Mouse (Mus musculus) heart, embryonic 15.5 days (tissue): Measurements from ENCODE around the gene Adra1b. TPM values are rescaled to one million over a fixed set of nuclear protein-coding genes. Genes with fewer than 3 reads are reported as not detected.

Experiments used
- ATAC-seq: fragments of 200-750 bp; cut with Nextera tagmentation; replicated peaks from 2 replicates; pipeline ENCODE4 v1.8.0; 2017; ENCODE audit warnings: low read depth, moderate TSS enrichment; ENCODE audit not compliant: insufficient number of reproducible peaks, insufficient read depth, low FRiP score
- H3K27ac ChIP-seq: fragments of 300-500 bp; sonication (generic); 2 replicates; pipeline ENCODE4 v1.5.1; 2015; ENCODE audit warnings: mild to moderate bottlenecking, inconsistent platforms
- H3K27me3 ChIP-seq: fragments of 300-500 bp; sonication (generic); 2 replicates; pipeline ENCODE4 v1.6.1; 2015; ENCODE audit warnings: inconsistent platforms
- H3K36me3 ChIP-seq: fragments of 300-500 bp; sonication (generic); 2 replicates; pipeline ENCODE4 v1.6.1; 2015; ENCODE audit warnings: mild to moderate bottlenecking, inconsistent platforms
- H3K4me1 ChIP-seq: fragments of 300-500 bp; sonication (generic); replicated peaks from 2 replicates; pipeline ENCODE4 v1.6.1; 2015; ENCODE audit warnings: inconsistent platforms
- H3K4me2 ChIP-seq: fragments of 300-500 bp; sonication (generic); 2 replicates; pipeline ENCODE4 v1.6.1; 2015; ENCODE audit warnings: inconsistent platforms, mild to moderate bottlenecking, moderate library complexity
- H3K4me3 ChIP-seq: fragments of 300-500 bp; sonication (generic); 2 replicates; pipeline ENCODE4 v1.5.1; 2015; ENCODE audit warnings: mild to moderate bottlenecking, inconsistent platforms
- H3K9ac ChIP-seq: fragments of 300-500 bp; sonication (generic); 2 replicates; pipeline ENCODE4 v1.6.1; 2015; ENCODE audit warnings: mild to moderate bottlenecking, inconsistent platforms
- H3K9me3 ChIP-seq: fragments of 300-500 bp; sonication (generic); replicated peaks from 2 replicates; pipeline ENCODE4 v1.6.1; 2016; ENCODE audit warnings: inconsistent platforms
- WGBS: fragments of 180-500 bp; shearing (Covaris S2); methylation state at CpG from one replicate; pipeline ENCODE4 v1.1.7; 2015; ENCODE audit warnings: mixed read lengths; 5-methylcytosine and 5-hydroxymethylcytosine counted together
- polyA plus RNA-seq: library from polyadenylated mRNA; unstranded; fragments of >200 nt; fragmentation: Nextera tagmentation; extraction: Ambion mirVana; gene quantifications from 2 replicates; pipeline ENCODE4 v1.2.1, GENCODE M21; 2015

Gene Adra1b
- polyA plus RNA-seq, 1 experiment from 2014 or later: 6.5 TPM

DNA sequence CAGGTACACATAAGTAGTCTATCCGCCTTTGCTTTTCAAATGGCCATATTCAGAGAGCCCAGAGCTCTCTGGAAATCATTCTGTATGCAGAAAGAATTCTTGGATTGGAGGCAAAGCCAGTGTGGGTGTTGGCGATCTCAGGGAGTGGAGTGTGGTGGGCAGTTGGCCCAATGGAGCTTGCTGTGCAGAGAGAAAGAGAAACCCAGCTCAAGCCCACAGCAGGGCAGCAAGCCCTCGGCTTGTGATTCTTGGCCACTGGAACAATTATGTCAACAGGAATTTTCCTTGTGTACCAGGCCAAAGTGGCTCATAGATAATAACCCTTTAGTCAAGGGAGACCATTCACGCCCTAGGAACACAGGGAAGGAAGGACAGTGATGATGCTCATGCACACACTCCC lies 53.0 kb downstream of the Adra1b start:
- ATAC-seq: no peak
- H3K4me2 ChIP-seq: no peak overlapping the region
- H3K9me3 ChIP-seq: no peaks in the 10 kb centered on the region
- no peak overlapping the region for H3K4me3 ChIP-seq
- H3K36me3 ChIP-seq: no peaks in the 10 kb centered on the region
- H3K4me1 ChIP-seq: no peaks in the 10 kb centered on the region
- no peaks in the 10 kb centered on the region for H3K27me3 ChIP-seq
- H3K9ac ChIP-seq: no peak overlapping the region
- no peak overlapping the region for H3K27ac ChIP-seq
- 67% methylated on average over 4 of the region's 4 CpGs for WGBS

DNA sequence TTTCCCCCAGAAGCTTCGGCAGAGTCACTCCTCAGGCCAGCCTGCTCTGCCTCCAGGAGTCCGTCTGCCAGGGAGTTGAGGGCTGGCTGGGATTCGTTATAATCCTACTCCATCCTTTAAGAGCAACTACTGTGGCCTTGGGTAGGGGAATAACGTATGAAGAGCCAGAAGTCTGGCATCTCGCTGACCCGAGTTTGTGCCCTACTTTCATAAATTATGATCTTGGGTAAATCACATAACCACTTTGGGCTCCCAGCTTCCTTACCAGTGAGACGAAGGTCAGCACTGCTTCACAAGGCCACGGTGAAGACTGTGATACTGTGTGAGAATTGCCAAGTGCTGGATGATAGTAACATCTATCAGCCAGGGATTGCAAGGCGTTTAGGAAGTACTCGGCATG lies 59.4 kb downstream of the Adra1b start:
- 66% methylated on average over 10 of the region's 10 CpGs for WGBS
- H3K9me3 ChIP-seq: no peaks in the 10 kb centered on the region
- peaks cover 4% of the 10 kb centered on the region; the same call in 1 of the 2 replicates for H3K4me1 ChIP-seq
- H3K4me3 ChIP-seq: no peak overlapping the region
- no peak for ATAC-seq
- H3K4me2 ChIP-seq: no peak overlapping the region
- no peak overlapping the region for H3K9ac ChIP-seq
- no peak overlapping the region for H3K27ac ChIP-seq
- peaks cover under 1% of the 10 kb centered on the region; the same call in 1 of the 2 replicates for H3K27me3 ChIP-seq
- no peaks in the 10 kb centered on the region for H3K36me3 ChIP-seq

DNA sequence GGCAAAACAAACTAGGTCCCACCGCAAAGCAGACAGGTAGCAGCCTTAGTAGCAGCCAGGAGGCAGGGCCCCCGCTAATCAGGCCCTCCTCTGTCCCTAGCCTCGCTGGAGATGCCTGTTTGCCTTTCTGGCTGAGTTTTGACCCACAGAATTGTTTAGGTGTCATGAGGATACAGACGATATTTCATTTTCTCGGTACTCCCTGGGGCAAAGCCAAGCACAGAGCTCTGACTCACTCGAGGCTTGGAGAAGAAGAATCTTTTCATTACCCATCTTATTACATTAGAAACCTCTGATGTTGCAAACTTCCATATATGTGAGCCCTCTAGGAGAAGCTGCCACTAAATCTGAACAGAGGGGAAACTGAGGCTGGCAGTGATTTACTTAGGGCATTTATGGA lies 60.5 kb downstream of the Adra1b start:
- ATAC-seq: no peak

DNA sequence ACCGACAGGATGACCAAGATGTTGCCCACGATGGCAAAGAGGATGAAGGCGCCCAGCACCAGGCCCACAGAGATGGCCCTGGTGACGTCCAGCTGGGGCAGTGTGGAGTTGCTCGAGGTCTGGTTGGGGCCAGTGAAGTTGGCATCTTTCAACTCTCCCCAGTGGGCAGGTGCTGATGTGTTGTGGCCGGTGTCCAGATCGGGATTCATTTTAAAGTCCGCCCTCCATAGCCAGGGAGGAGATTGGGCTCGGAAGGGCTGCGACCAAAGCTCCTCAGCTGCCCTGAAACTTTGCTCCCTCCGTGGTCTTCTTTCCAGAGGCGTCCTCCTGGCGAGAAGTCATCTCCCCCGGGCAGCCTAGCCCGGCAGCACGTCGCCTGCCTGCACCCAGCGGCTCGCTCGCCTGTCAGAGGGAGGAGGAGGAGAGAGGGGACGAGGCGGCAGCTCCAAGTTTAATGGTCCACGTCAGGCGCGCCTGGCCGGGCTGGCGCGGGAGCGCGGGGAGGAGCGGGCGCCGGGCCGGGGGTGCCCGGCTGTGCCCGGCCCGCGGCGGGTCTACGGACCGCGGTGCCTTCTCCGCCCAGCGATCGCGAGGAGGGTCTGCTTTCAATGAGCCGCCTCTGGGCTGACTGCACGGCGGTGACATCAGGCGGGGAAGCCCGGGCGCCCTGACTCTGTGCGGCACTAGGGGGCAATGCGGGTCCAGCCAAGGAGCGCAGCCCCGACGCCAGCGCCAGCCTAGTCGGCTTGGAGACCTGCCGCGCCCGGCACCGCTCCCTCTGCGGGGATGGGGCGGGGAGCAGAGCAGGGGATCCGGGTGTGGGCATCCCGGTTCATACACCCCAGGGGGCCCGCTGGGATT lies 64.9 kb downstream of the Adra1b start:
- H3K36me3 ChIP-seq: no peaks in the 10 kb centered on the region
- peak overlapping the region; percentile 90 for H3K4me2 ChIP-seq
- peak overlapping the region; percentile 80 for H3K4me3 ChIP-seq
- H3K9me3 ChIP-seq: no peaks in the 10 kb centered on the region
- H3K27ac ChIP-seq: peak overlapping the region; percentile 85
- peak; percentile 91 for ATAC-seq
- H3K9ac ChIP-seq: peak overlapping the region; percentile 79
- peaks cover 17% of the 10 kb centered on the region; the same call in 1 of the 2 replicates for H3K27me3 ChIP-seq
- WGBS: 5% methylated on average over 65 of the region's 68 CpGs
- peaks cover 21% of the 10 kb centered on the region; the same call in 1 of the 2 replicates for H3K4me1 ChIP-seq

More for the DNA sequence above, 60.5 kb downstream of the Adra1b start:
- Histone ChIP-seq H3K9me3 (no peaks in the 10 kb centered on the region), H3K4me1 (peaks cover 11% of the 10 kb centered on the region; the same call in 1 of the 2 replicates), H3K27me3 (peaks cover 9% of the 10 kb centered on the region; the same call in 1 of the 2 replicates), H3K9ac (no peak overlapping the region), H3K36me3 (no peaks in the 10 kb centered on the region), H3K4me3 (no peak overlapping the region), H3K27ac (no peak overlapping the region), H3K4me2 (no peak overlapping the region)
- WGBS: 65% methylated on average over 6 of the region's 6 CpGs

DNA sequence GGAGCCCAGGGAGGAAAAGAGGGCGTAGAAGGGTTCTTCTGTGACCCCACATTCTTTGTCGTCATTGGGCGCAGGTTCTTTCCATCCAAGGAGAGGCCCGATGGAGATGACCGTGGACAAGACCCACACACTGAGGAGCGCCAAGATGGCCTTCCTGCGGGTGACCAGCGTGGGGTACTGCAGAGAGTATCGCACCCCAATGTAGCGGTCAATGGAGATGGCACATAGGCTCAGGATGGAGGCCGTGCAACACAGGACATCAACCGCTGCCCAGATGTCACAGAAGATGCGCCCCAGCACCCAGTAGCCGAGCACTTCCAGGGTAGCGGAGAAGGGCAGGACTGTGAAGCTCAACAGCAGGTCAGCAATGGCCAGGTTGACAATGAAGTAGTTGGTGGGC lies 65.6 kb downstream of the Adra1b start:
- H3K9me3 ChIP-seq: no peaks in the 10 kb centered on the region
- H3K27me3 ChIP-seq: peaks cover 17% of the 10 kb centered on the region; the same call in 1 of the 2 replicates
- 91% methylated on average over 15 of the region's 15 CpGs for WGBS
- H3K36me3 ChIP-seq: no peaks in the 10 kb centered on the region
- ATAC-seq: no peak
- H3K27ac ChIP-seq: no peak overlapping the region
- no peak overlapping the region; the same call in 1 of the 2 replicates for H3K9ac ChIP-seq
- H3K4me2 ChIP-seq: peak overlapping the region; percentile 90
- H3K4me3 ChIP-seq: peak overlapping the region; percentile 80
- H3K4me1 ChIP-seq: peaks cover 21% of the 10 kb centered on the region; the same call in 1 of the 2 replicates

DNA sequence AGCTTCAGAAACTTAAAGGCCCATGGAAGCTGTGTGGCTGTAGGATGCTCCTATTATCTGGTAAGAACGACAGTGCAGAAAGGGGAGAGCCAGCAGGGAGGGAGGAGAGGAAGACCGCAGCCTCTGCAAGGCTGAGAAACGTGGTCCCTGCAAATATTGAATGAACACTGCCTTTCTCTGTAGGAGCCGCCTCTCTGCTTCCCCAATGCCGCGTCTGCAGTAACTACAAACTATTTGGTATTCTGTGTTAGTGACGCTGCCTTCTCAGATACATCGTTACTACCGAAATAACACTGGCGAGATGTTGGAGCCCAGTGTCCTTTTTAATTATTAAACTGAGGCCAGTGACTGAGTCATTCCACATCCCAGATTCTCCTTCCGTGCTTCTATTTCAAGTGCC lies 66.5 kb downstream of the Adra1b start:
- peak overlapping the region; percentile 80 for H3K4me3 ChIP-seq
- H3K4me1 ChIP-seq: peaks cover 21% of the 10 kb centered on the region; the same call in 1 of the 2 replicates
- no peaks in the 10 kb centered on the region for H3K9me3 ChIP-seq
- H3K27me3 ChIP-seq: peaks cover 17% of the 10 kb centered on the region; the same call in 1 of the 2 replicates
- H3K27ac ChIP-seq: no peak overlapping the region
- H3K9ac ChIP-seq: peak overlapping the region; percentile 9; the same call in 1 of the 2 replicates
- 46% methylated on average over 11 of the region's 11 CpGs for WGBS
- H3K36me3 ChIP-seq: no peaks in the 10 kb centered on the region
- no peak for ATAC-seq
- peak overlapping the region; percentile 90 for H3K4me2 ChIP-seq

DNA sequence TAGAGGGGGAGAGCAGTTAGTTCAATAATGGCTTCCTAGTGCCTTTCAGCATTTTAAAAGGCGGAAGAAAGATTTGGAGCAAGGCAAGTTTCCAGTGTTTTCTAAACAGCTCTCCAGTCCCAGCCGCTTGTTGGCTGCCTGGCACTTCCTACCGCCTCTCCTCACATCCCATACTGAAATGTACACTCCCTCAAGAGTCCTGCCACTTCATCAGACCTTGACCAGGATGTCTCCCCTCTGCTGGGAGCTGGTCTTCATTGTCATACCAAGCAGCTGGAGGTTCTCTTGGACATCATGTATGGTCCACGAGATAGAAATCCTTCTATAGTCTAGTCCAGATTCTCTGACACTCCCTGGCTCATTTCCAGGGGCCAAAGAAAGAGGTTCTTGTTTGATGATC lies 69.5 kb downstream of the Adra1b start:
- Histone ChIP-seq H3K4me1 (peaks cover 16% of the 10 kb centered on the region; the same call in 1 of the 2 replicates), H3K4me3 (no peak overlapping the region), H3K27ac (no peak overlapping the region), H3K4me2 (no peak overlapping the region), H3K9me3 (no peaks in the 10 kb centered on the region), H3K9ac (no peak overlapping the region), H3K36me3 (no peaks in the 10 kb centered on the region), H3K27me3 (peaks cover 16% of the 10 kb centered on the region; the same call in 1 of the 2 replicates)
- WGBS: 76% methylated on average over 4 of the region's 4 CpGs
- ATAC-seq: no peak

DNA sequence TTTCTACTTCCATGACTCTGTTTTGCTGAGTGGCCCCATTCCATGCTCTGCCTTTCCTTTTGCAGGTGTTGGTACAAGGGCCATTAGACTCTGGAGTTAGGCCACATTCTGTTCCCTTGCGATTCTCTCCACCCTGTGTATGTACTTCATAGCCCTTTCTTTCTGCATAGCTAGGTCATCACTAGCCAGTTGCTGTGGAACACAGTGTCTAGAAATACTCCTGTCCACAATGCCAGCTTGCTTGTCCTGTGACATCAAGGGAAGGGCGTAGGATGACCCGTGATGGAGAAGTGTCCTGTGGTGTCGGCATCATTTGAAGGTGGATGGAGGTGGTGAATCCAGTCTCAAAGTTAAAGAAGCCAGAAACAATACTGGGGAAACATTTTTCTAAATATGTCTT lies 74.2 kb downstream of the Adra1b start:
- H3K27me3 ChIP-seq: no peaks in the 10 kb centered on the region
- H3K9ac ChIP-seq: no peak overlapping the region
- no peaks in the 10 kb centered on the region for H3K36me3 ChIP-seq
- H3K4me1 ChIP-seq: peaks cover 8% of the 10 kb centered on the region
- 94% methylated on average over 4 of the region's 4 CpGs for WGBS
- no peaks in the 10 kb centered on the region for H3K9me3 ChIP-seq
- no peak overlapping the region for H3K4me2 ChIP-seq
- no peak overlapping the region for H3K27ac ChIP-seq
- no peak overlapping the region for H3K4me3 ChIP-seq
- no peak for ATAC-seq

DNA sequence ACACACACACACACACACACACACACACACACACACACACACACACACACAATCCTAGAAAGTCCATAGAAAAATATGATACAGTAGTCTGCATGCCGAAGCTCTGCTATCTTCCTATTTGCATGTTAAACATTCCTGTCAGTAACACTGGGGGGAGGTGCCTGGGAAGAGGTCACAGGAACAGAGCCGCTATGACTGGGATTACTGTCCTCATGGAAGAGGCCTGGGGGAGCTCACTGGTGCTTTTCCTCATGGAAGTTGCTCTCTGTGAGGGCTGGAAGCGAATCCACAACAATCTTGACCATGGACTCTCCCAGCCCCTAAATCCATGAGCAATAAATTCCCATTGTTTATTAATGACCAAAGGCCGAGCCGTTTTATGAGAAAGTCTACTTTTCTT lies 77.7 kb downstream of the Adra1b start:
- no peak overlapping the region for H3K4me2 ChIP-seq
- H3K27ac ChIP-seq: peak overlapping the region; percentile 16; the same call in 1 of the 2 replicates
- ATAC-seq: 0 out of 2 replicates have a peak, but pooled peaks have one; percentile 43
- no peaks in the 10 kb centered on the region for H3K27me3 ChIP-seq
- H3K4me1 ChIP-seq: peaks cover 22% of the 10 kb centered on the region
- no peaks in the 10 kb centered on the region for H3K9me3 ChIP-seq
- no peak overlapping the region for H3K4me3 ChIP-seq
- WGBS: 43% methylated on average over 5 of the region's 5 CpGs
- H3K9ac ChIP-seq: no peak overlapping the region
- H3K36me3 ChIP-seq: no peaks in the 10 kb centered on the region

DNA sequence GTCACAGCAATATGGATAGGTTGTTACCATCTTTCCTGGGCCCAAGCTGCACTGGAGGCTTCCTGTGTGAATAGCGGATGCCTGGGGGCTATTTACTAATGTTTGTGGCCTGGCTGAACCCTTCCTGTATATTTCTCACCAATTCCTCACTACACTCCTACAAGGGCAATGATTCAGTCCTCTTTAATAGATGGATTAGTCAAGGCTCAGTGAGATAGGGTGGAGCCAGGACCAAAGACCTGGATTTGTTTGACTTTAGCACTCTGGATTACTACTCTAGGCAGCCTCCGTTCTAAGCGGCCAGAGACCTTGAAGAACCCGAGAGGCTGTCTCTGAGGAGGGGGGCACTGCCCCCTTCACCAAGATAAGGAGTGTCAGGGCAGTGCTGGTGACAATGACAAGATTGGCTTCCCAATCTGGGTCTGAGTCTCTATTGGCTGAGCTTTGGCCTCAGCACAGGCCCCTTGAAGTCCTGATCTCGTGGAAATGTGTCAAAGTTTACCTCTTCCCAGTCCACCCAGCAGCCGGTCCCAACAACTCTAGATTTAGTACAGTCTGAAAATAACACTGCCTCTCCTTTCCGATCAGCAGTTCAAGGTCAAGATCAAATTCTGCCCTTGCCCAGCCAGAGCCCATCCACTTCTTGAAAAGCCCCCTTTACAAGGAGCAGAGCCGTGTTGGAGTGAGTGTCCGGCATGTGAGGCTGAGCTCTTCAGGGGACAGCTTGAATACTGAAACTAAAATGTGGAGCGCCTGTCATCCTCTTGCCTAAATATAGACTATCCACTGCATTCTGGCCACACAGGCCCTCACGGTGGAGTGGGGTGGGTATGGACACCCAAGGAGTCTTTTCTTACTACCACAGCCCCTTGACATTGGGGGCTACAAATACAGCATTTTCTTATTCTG lies 80.2 kb downstream of the Adra1b start:
- ATAC-seq: peak; percentile 80
- Histone ChIP-seq H3K9me3 (no peaks in the 10 kb centered on the region), H3K27ac (peak overlapping the region; percentile 90), H3K4me2 (peak overlapping the region; percentile 52), H3K36me3 (no peaks in the 10 kb centered on the region), H3K4me3 (0 out of 2 replicates have a peak overlapping the region, but pooled peaks have one; percentile 0), H3K4me1 (peaks cover 22% of the 10 kb centered on the region), H3K27me3 (no peaks in the 10 kb centered on the region), H3K9ac (peak overlapping the region; percentile 40; the same call in 1 of the 2 replicates)
- WGBS: 38% methylated on average over 11 of the region's 11 CpGs
